Mouse (Mus musculus) heart, postnatal 0 days (tissue): ENCODE data around the gene Mief1.

Experiments used
- CTCF ChIP-seq: IDR thresholded peaks from 2 replicates; pipeline ENCODE4 v1.5.1; 2016; ENCODE audit warnings: antibody characterized with exemption, control low read depth, low read depth
- EP300 ChIP-seq: IDR thresholded peaks from 2 replicates; pipeline ENCODE4 v1.6.1; 2016; ENCODE audit warnings: antibody characterized with exemption, low read depth

GRCm38 (mm10) chr15:80297146-80297545, 63.3 kb downstream of the Mief1 start:
- TF ChIP-seq CTCF (no peak), EP300 (no peak)
